Mouse (Mus musculus): ENCODE results near the gene B2m.
"Not testable (repeated sequence)": the region's sequence is repeated elsewhere in the genome, so short reads cannot be mapped to it uniquely, and the experiment has no call there.

The B2m gene

DNA sequence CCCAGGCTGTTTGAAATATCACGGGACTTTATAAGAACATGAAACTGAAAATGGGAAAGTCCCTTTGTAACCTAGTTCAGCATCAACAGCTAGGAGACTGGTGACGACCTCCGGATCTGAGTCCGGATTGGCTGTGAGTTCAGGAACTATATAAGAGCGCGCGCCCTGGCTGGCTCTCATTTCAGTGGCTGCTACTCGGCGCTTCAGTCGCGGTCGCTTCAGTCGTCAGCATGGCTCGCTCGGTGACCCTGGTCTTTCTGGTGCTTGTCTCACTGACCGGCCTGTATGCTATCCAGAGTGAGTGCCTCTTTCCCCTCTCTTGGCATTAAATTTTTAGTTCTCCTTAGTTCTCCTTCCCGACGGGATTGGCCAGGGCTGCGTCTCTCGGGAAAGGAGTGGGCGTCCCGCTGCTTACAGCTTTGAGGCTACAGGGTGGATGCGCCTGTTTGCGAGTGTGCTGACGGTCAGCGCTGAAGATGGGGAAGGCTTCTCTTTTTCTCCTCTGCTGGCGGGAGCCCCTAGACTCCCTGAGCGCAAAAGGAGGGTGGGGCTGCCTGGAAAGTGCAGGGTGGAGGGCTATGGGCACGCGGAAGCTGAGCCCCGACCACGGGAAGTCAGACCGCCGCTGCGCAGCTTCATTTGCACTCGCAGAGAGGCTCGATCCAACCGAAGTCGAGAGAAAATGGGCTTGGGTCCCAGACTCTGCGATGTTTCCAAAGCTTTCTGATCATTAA lies at the start of gene B2m:
B2m (plus strand) TSS at position 179 of the 734 bp plus-strand sequence.
- peak; percentile 89 for DNase-seq (ENCODE audit: low read depth)

DNA sequence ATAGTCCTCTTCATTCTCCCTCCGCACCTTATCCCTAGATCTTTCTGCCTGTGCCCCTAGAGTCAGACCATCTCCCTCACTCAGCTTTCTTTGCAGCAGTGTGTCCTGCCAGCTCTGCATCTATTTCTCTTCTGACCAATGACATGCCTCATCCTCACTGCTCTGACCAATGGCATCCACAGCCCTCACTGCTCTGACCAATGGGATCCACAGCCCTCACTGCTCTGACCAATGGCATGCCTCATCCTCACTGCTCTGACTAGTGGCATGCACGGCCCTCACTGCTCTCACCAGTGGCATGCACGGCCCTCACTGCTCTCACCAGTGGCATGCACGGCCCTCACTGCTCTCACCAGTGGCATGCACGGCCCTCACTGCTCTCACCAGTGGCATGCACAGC lies 49.8 kb upstream of the B2m start:
- DNase-seq (ENCODE audit: low read depth): not testable (repeated sequence)

GRCm38 (mm10) chr2:122102070-122102469 lies 45.4 kb upstream of the B2m start:
- DNase-seq (ENCODE audit: low read depth): no peak

- DNase-seq (ENCODE audit: low read depth): no peak
Measured at GRCm38 (mm10) chr2:122108101-122108500, 39.4 kb upstream of the B2m start.

GRCm38 (mm10) chr2:122109714-122110113 lies 37.8 kb upstream of the B2m start:
- DNase-seq (ENCODE audit: low read depth): no peak

DNA sequence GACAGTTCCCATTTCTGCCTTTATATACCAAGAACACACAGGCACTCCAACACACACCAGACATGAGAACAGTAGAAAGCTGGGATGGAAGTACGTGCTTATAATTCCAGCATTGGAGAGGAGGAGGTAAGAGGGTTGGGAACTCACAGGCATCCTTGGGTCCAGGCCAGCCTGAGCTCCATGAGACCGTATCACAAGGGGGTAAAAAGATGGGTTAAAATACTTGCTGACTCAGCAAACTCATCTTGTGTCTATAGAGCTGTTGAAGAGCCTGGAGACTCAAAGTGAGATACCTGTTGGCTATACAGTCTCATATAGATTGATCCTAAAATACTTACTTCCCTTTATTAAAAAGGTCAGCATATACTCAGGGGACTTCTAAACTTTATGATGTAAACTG lies 30.6 kb upstream of the B2m start:
- DNase-seq (ENCODE audit: low read depth): no peak

DNA sequence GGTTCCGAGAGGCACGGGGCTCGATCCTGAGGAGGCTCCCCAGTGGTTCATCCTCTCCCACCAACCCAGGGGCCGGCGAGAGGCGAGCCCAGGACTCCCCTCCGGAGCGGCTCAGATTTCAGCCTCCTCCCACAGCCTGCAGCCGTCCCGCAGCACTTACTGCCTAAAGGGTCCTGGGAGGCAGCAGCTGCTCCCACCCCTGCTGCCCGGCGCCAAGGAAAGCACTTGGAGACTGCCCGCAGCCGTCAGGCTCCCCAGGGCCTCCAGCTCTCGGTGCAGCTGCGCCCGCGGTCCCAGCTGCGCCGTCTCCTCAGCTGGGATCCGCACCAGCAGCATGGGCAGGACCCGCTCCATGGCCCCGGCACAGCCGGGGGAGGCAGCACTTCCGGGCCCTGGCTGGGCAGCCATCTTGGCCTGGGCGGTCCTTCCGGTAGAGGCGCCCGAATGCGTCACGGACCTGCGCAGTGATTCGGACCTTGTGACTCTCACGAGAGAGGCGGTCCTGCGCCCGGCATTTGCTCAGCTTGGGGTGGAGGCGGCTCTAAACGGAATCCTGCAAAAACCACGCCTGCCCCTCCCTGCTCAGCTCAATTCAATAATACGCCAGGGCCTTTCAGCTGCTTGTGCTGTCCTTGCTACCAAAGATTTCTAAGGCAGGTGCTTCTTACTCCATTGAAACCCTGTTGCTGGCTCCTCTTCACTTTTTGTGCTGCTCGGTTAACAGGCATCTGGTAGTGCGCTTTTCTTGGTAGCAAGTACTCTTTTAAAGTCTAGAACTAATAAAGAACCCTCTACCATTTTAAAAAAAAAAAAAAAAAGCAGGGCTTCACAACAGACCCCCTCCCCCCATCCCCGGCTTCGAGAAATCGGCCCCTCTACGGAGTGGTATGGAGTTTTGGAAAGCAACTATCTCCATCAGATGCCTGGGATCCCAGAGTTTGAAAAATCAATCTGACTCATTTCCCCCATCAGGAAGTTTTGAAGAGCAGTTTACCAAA lies 29.2 kb upstream of the B2m start, which contains the start of gene Spg11:
Spg11 (minus strand) TSS at position 426 of the 998 bp plus-strand sequence.
- peak; percentile 94 for DNase-seq (ENCODE audit: low read depth)

GRCm38 (mm10) chr2:122125680-122126572 lies 21.6 kb upstream of the B2m start:
- DNase-seq (ENCODE audit: low read depth): no peak

DNA sequence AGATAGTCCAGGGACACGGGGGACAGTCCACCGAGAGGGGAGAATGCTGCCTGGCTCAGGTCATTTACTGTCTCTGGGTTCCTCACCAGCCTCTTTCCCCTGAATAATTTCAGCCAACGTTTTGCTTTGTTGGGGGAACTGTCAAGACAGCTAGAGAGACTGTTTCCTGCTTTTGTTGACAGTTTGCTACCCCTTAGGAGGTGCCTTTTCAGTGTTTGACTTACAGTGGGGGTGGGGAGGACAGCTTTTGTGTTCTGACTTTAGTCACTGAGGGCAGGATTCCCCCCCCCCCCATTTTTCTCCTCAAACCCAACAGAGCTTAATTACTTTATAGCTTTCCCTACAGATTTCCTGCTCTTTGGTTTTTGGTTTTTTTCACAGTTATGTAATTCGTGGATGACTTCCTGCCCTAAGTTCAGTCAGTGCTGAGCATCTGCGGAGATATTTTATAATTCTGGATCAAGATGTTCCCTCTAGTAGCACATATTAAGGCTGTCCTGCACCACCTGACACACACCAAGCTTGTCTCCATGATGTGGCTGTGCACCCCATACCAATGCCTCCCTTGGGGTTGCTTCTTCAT lies 20.6 kb upstream of the B2m start:
- no peak for DNase-seq (ENCODE audit: low read depth)

GRCm38 (mm10) chr2:122127635-122128034 lies 19.9 kb upstream of the B2m start:
- DNase-seq (ENCODE audit: low read depth): no peak

- no peak for DNase-seq (ENCODE audit: low read depth)
Measured at GRCm38 (mm10) chr2:122132078-122132477, 15.4 kb upstream of the B2m start.

DNA sequence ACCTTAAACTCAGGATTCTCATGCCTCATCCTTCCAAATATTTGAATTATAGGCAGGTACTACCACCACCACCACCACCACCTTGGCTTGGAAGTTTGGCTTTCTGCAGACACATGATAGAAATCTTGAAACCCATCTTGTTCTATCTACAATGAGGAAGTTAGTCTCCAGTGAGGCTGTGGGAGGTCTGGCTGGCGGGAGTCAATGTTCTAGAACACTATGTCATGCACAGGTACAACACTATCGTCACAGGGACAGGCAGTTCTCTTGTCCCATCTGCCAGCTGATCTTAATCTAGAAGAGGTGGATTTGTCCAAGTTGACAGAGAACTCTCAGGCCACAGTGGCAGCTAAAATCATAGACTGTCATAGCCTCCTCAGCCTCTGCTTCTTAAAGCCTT lies 14.9 kb upstream of the B2m start:
- DNase-seq (ENCODE audit: low read depth): no peak

- no peak for DNase-seq (ENCODE audit: low read depth)
Measured at GRCm38 (mm10) chr2:122137839-122138465, 9.5 kb upstream of the B2m start.

DNA sequence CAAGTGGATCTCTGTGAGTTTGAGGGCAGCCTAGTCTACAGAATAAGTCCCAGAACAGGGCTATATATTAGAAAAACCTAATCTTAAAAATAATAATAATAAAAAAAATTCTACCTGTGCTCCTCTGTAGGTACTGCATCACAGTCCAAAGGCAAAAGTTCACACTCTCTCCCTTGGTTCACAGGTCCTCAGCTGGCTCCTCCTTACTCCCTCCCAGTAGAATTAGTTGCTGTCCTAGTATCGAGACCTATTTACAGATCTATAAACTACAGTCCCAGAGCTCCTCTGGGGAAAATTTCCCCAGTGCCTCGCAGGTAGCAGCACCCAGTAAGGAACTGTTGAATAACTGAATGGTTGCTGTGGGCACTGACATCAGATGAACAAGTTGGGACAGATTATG lies 6.7 kb upstream of the B2m start:
- no peak for DNase-seq (ENCODE audit: low read depth)

DNA sequence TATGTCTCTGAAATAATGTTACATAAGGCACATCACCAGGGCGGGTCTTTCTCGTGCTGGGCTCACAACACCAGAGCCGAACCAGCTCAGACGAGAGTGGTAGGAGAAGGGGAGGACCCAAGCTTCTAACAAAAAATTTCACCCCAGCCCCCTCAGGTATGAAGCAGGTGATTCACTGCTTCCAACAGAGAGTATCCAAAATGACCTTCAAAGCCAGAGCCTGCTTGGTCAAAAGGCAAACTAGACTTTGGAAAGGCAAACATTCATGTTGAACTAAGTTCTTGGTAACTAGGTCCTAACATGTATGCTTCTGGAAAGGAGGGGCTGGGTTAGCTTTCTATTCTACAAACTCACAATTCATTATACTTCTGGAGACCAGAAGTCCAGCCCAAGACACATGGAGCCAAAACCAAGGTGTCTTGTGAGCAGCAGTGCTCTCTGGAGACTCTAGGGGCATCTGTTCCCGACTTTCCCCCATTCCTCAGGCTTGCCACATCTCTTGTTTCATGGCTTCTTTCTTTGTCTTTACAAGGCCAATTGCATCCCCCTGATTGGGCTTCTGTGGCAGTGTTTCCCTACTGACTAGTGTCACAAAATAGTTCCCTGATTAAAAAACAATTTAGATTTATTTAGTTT lies 6.0 kb upstream of the B2m start:
- no peak for DNase-seq (ENCODE audit: low read depth)

- no peak for DNase-seq (ENCODE audit: low read depth)
Measured at GRCm38 (mm10) chr2:122143111-122143510, 4.4 kb upstream of the B2m start.

DNA sequence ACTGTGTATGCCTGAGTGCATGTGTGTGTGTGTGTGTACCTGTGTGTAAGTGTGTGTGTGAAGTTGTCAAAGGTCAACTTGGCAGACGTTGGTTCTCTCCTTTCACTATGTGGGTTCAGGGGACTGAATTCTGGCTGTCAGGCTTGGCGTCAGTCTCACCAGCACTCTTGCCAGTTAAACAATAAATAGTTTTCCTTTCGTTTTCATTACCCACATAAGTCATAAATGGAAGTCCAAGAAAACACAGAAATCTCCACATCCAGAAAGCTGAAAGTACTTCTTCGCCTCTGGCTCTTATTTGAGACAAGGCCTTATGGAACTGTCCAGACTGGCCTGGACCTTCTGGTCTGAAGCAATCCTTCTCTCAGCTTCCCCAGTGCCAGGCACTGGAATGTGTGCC lies 1.7 kb upstream of the B2m start:
- DNase-seq (ENCODE audit: low read depth): no peak

GRCm38 (mm10) chr2:122146687-122147086 lies 799 bp upstream of the B2m start:
- DNase-seq (ENCODE audit: low read depth): no peak

- DNase-seq (ENCODE audit: low read depth): no peak
Measured at GRCm38 (mm10) chr2:122148242-122148917, 894 bp downstream of the B2m start.

GRCm38 (mm10) chr2:122149316-122149715 lies 1.8 kb downstream of the B2m start:
- no peak for DNase-seq (ENCODE audit: low read depth)

All from fibroblast of lung, adult 2 months (primary cell).